Mouse (Mus musculus): ENCODE data around the gene Cd300lg. TPM values are rescaled to one million over a fixed set of nuclear protein-coding genes. Genes with fewer than 3 reads are reported as not detected.

Gene Cd300lg
- not detected for polyA plus RNA-seq (2012; fragmentation: generic; extraction: Trizol)

GRCm38 (mm10) chr11:102041350-102041949 lies at the start of gene Cd300lg:
Gene Cd300lg, plus strand, starts transcription at chr11:102041509.
- TF ChIP-seq POLR2AphosphoS2 (IDR thresholded peaks at IDR 0.05; ENCODE audit: insufficient read length, low read depth) (no peak), E2F4 (IDR thresholded peaks at IDR 0.05; ENCODE audit: insufficient read depth) (no peak), SRF (IDR thresholded peaks at IDR 0.05; ENCODE audit: control insufficient read depth, insufficient read length, low read depth) (no peak), REST (IDR thresholded peaks at IDR 0.05; ENCODE audit: insufficient read depth, insufficient read length) (no peak), TCF3 (IDR thresholded peaks at IDR 0.05; ENCODE audit: insufficient read length, low read depth) (no peak), USF1 (IDR thresholded peaks at IDR 0.05; ENCODE audit: low read depth) (no peak), MAX (IDR thresholded peaks at IDR 0.05; ENCODE audit: low read depth) (no peak), MYOG (IDR thresholded peaks at IDR 0.05; ENCODE audit: control insufficient read depth in 1 of 3, insufficient read depth in 1 of 3, insufficient read length in 2 of 3, low read depth in 2 of 3) (no peak), POLR2A (IDR thresholded peaks at IDR 0.05; ENCODE audit: insufficient read length, low read depth) (no peak), TCF12 (IDR thresholded peaks at IDR 0.05; ENCODE audit: insufficient read depth, poor library complexity, severe bottlenecking) (no peak), CEBPB (IDR thresholded peaks at IDR 0.05; ENCODE audit: insufficient read depth, poor library complexity, severe bottlenecking) (no peak), MYOD1 (IDR thresholded peaks at IDR 0.05; ENCODE audit: control insufficient read depth in 1 of 3, insufficient read length in 2 of 3, low read depth in 2 of 3) (no peak)
- H3K27me3 ChIP-seq (ENCODE audit: control insufficient read depth, insufficient read depth, insufficient read length), result peaks cover 56% of the 10 kb centered on the region
- no peaks in the 10 kb centered on the region for H3K79me2 ChIP-seq (ENCODE audit: control insufficient read depth, insufficient read depth)
- H3K4me2 ChIP-seq (ENCODE audit: low read depth), result no peak within 1 kb of the TSS
- H3K4me3 ChIP-seq, result no peak within 1 kb of the TSS
- no peaks in the 10 kb centered on the region for H3K36me3 ChIP-seq (ENCODE audit: control insufficient read depth, insufficient read depth)
- no peak within 1 kb of the TSS for H3ac ChIP-seq (ENCODE audit: control insufficient read depth, insufficient read length)

- peaks cover 49% of the 10 kb centered on the region for H3K27me3 ChIP-seq (ENCODE audit: control insufficient read depth, insufficient read depth, insufficient read length)
- TF ChIP-seq E2F4 (IDR thresholded peaks at IDR 0.05; ENCODE audit: insufficient read depth), result no peak
- no peak for TF ChIP-seq CEBPB (IDR thresholded peaks at IDR 0.05; ENCODE audit: insufficient read depth, poor library complexity, severe bottlenecking)
- H3ac ChIP-seq (ENCODE audit: control insufficient read depth, insufficient read length), result no peak overlapping the region
These were observed 49.5 kb upstream of the Cd300lg start for GRCm38 (mm10) chr11:101991813-101992212.

GRCm38 (mm10) chr11:101992411-101992810 lies 48.9 kb upstream of the Cd300lg start:
- H3K4me3 ChIP-seq, result no peak overlapping the region
- H3K36me3 ChIP-seq (ENCODE audit: control insufficient read depth, insufficient read depth), result no peaks in the 10 kb centered on the region
- H3K79me2 ChIP-seq (ENCODE audit: control insufficient read depth, insufficient read depth), result no peaks in the 10 kb centered on the region
- H3K27me3 ChIP-seq (ENCODE audit: control insufficient read depth, insufficient read depth, insufficient read length), result peaks cover 47% of the 10 kb centered on the region
- H3ac ChIP-seq (ENCODE audit: control insufficient read depth, insufficient read length), result no peak overlapping the region
- TF ChIP-seq SRF (IDR thresholded peaks at IDR 0.05; ENCODE audit: control insufficient read depth, insufficient read length, low read depth) (no peak), POLR2A (IDR thresholded peaks at IDR 0.05; ENCODE audit: insufficient read length, low read depth) (no peak), TCF3 (IDR thresholded peaks at IDR 0.05; ENCODE audit: insufficient read length, low read depth) (no peak), CEBPB (IDR thresholded peaks at IDR 0.05; ENCODE audit: insufficient read depth, poor library complexity, severe bottlenecking) (no peak), E2F4 (IDR thresholded peaks at IDR 0.05; ENCODE audit: insufficient read depth) (no peak), MYOD1 (IDR thresholded peaks at IDR 0.05; ENCODE audit: control insufficient read depth in 1 of 3, insufficient read length in 2 of 3, low read depth in 2 of 3) (no peak), MYOG (IDR thresholded peaks at IDR 0.05; ENCODE audit: control insufficient read depth in 1 of 3, insufficient read depth in 1 of 3, insufficient read length in 2 of 3, low read depth in 2 of 3) (no peak), USF1 (IDR thresholded peaks at IDR 0.05; ENCODE audit: low read depth) (no peak), POLR2AphosphoS2 (IDR thresholded peaks at IDR 0.05; ENCODE audit: insufficient read length, low read depth) (no peak), TCF12 (IDR thresholded peaks at IDR 0.05; ENCODE audit: insufficient read depth, poor library complexity, severe bottlenecking) (no peak), REST (IDR thresholded peaks at IDR 0.05; ENCODE audit: insufficient read depth, insufficient read length) (no peak), MAX (IDR thresholded peaks at IDR 0.05; ENCODE audit: low read depth) (no peak)
- H3K4me2 ChIP-seq (ENCODE audit: low read depth), result no peak overlapping the region

More at GRCm38 (mm10) chr11:101991813-101992212, 49.5 kb upstream of the Cd300lg start:
- H3K79me2 ChIP-seq (ENCODE audit: control insufficient read depth, insufficient read depth), result no peaks in the 10 kb centered on the region
- H3K36me3 ChIP-seq (ENCODE audit: control insufficient read depth, insufficient read depth), result no peaks in the 10 kb centered on the region
- no peak overlapping the region for H3K4me2 ChIP-seq (ENCODE audit: low read depth)
- no peak overlapping the region for H3K4me3 ChIP-seq

- no peak overlapping the region for H3K4me3 ChIP-seq
- peaks cover 38% of the 10 kb centered on the region for H3K27me3 ChIP-seq (ENCODE audit: control insufficient read depth, insufficient read depth, insufficient read length)
- no peak overlapping the region for H3ac ChIP-seq (ENCODE audit: control insufficient read depth, insufficient read length)
- no peaks in the 10 kb centered on the region for H3K36me3 ChIP-seq (ENCODE audit: control insufficient read depth, insufficient read depth)
- no peak overlapping the region for H3K4me2 ChIP-seq (ENCODE audit: low read depth)
- no peak for TF ChIP-seq CEBPB (IDR thresholded peaks at IDR 0.05; ENCODE audit: insufficient read depth, poor library complexity, severe bottlenecking)
- TF ChIP-seq TCF12 (IDR thresholded peaks at IDR 0.05; ENCODE audit: insufficient read depth, poor library complexity, severe bottlenecking), result no peak
- no peak for TF ChIP-seq POLR2A (IDR thresholded peaks at IDR 0.05; ENCODE audit: insufficient read length, low read depth)
- TF ChIP-seq MAX (IDR thresholded peaks at IDR 0.05; ENCODE audit: low read depth), result no peak
- TF ChIP-seq POLR2AphosphoS2 (IDR thresholded peaks at IDR 0.05; ENCODE audit: insufficient read length, low read depth), result no peak
- TF ChIP-seq E2F4 (IDR thresholded peaks at IDR 0.05; ENCODE audit: insufficient read depth), result no peak
- TF ChIP-seq USF1 (IDR thresholded peaks at IDR 0.05; ENCODE audit: low read depth), result no peak
- H3K79me2 ChIP-seq (ENCODE audit: control insufficient read depth, insufficient read depth), result no peaks in the 10 kb centered on the region
These were observed 47.2 kb upstream of the Cd300lg start for GRCm38 (mm10) chr11:101994100-101994499.

GRCm38 (mm10) chr11:101995938-101996337 lies 45.4 kb upstream of the Cd300lg start:
- no peaks in the 10 kb centered on the region for H3K36me3 ChIP-seq (ENCODE audit: control insufficient read depth, insufficient read depth)
- no peak for TF ChIP-seq USF1 (IDR thresholded peaks at IDR 0.05; ENCODE audit: low read depth)
- no peak for TF ChIP-seq E2F4 (IDR thresholded peaks at IDR 0.05; ENCODE audit: insufficient read depth)
- no peak for TF ChIP-seq MAX (IDR thresholded peaks at IDR 0.05; ENCODE audit: low read depth)
- no peak for TF ChIP-seq TCF12 (IDR thresholded peaks at IDR 0.05; ENCODE audit: insufficient read depth, poor library complexity, severe bottlenecking)
- TF ChIP-seq SRF (IDR thresholded peaks at IDR 0.05; ENCODE audit: control insufficient read depth, insufficient read length, low read depth), result no peak
- peaks cover 29% of the 10 kb centered on the region for H3K27me3 ChIP-seq (ENCODE audit: control insufficient read depth, insufficient read depth, insufficient read length)
- no peak overlapping the region for H3K4me3 ChIP-seq
- no peak overlapping the region for H3K4me2 ChIP-seq (ENCODE audit: low read depth)
- H3ac ChIP-seq (ENCODE audit: control insufficient read depth, insufficient read length), result no peak overlapping the region
- no peaks in the 10 kb centered on the region for H3K79me2 ChIP-seq (ENCODE audit: control insufficient read depth, insufficient read depth)

Data from myocyte (in vitro differentiated cells).